Mouse (Mus musculus): Measurements from ENCODE around the gene Cep126.

DNA sequence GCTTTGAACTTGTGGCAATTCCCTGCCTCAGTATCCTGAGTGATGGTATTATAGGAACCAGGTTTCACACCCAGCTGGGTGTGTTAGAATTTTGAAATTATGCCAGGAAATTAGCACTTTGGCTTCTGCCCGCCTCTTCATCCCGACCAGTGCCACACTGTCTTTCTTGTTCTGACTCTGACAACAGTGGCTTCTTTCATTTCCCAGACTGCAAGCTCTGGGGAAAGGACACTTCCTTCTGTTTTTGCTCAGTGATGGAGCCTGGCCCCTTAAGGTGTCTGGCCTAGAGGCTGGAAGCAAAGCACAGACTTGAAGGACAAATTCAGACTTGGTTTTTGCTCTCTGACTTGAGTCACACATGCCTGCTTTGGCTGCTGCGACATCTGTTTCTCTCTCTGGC, 74.5 kb downstream of the Cep126 start:
- TF ChIP-seq GATA1 (IDR thresholded peaks at IDR 0.05; ENCODE audit: borderline replicate concordance, low read length) (no peak), FLI1 (IDR thresholded peaks at IDR 0.05; ENCODE audit: low read length) (no peak)
